Mouse (Mus musculus) kidney, postnatal 0 days (tissue): Measurements from ENCODE around the gene Olfr152. TPM values are rescaled to one million over a fixed set of nuclear protein-coding genes. Genes with fewer than 3 reads are reported as not detected.
A peak's percentile ranks its signal among the peaks of the same experiment; 100 is the strongest.

Experiments
- ATAC-seq: fragments of 200-750 bp; cut with Nextera tagmentation; replicated peaks from 2 replicates; pipeline ENCODE4 v1.8.0; 2017; ENCODE audit warnings: low read depth, moderate number of reproducible peaks, moderate TSS enrichment, moderate library complexity; ENCODE audit not compliant: low FRiP score
- DNase-seq: peaks from one replicate; pipeline ENCODE4 v3.0.0-alpha.2; 2016; ENCODE audit warnings: low spot score
- H3K27ac ChIP-seq: fragments of 300-500 bp; sonication (generic); 2 replicates; pipeline ENCODE4 v1.5.1; 2014; ENCODE audit warnings: mild to moderate bottlenecking
- H3K27me3 ChIP-seq: fragments of 300-500 bp; sonication (generic); 2 replicates; pipeline ENCODE4 v1.6.1; 2014; ENCODE audit warnings: low read length, mixed read lengths; ENCODE audit not compliant: insufficient read depth
- H3K36me3 ChIP-seq: fragments of 300-500 bp; sonication (generic); 2 replicates; pipeline ENCODE4 v1.6.1; 2014; ENCODE audit warnings: low read length, mixed read lengths; ENCODE audit not compliant: insufficient read depth
- H3K4me1 ChIP-seq: fragments of 300-500 bp; sonication (generic); replicated peaks from 2 replicates; pipeline ENCODE4 v1.6.1; 2014; ENCODE audit warnings: antibody characterized with exemption, low read length, mixed read lengths; ENCODE audit not compliant: insufficient read depth
- H3K4me2 ChIP-seq: fragments of 300-500 bp; sonication (generic); 2 replicates; pipeline ENCODE4 v1.6.1; 2014; ENCODE audit warnings: mild to moderate bottlenecking, low read length, moderate library complexity, mixed read lengths
- H3K4me3 ChIP-seq: fragments of 300-500 bp; sonication (generic); replicated peaks from 2 replicates; pipeline ENCODE4 v1.5.1; 2014; ENCODE audit warnings: low read depth, low read length
- H3K9ac ChIP-seq: fragments of 300-500 bp; sonication (generic); 2 replicates; pipeline ENCODE4 v1.6.1; 2014; ENCODE audit warnings: low read depth, low read length
- H3K9me3 ChIP-seq: fragments of 300-500 bp; sonication (generic); replicated peaks from 2 replicates; pipeline ENCODE4 v1.6.1; 2016; ENCODE audit warnings: low read length, inconsistent platforms, mixed read lengths
- CTCF ChIP-seq: IDR thresholded peaks from 2 replicates; pipeline ENCODE4 v1.5.1; 2016; ENCODE audit warnings: antibody characterized with exemption, low read depth, mild to moderate bottlenecking, moderate library complexity
- WGBS: fragments of 180-500 bp; shearing (Covaris S2); extraction: QIAGEN DNeasy Blood & Tissue Kit; methylation state at CpG from one replicate; pipeline ENCODE4 v1.1.7; 2014; 5-methylcytosine and 5-hydroxymethylcytosine counted together
- polyA plus RNA-seq: library from polyadenylated mRNA; unstranded; fragments of >200 nt; fragmentation: Nextera tagmentation; extraction: Ambion mirVana; gene quantifications from 2 replicates; pipeline ENCODE4 v1.2.1, GENCODE M21; 2015

The Olfr152 gene
- not detected in 2 replicates for polyA plus RNA-seq

GRCm38 (mm10) chr2:87779183-87779582, at the start of gene Olfr152:
TSS of gene Olfr152 (plus strand) at chr2:87779483.
- DNase-seq, result no peak
- TF ChIP-seq CTCF, result no peak
- ATAC-seq, result no peak

GRCm38 (mm10) chr2:87739878-87740277, 39.4 kb upstream of the Olfr152 start, which contains the start of gene Olfr1138:
TSS of gene Olfr1138 (minus strand) at chr2:87739978.
- H3K36me3 ChIP-seq, result no peaks in the 10 kb centered on the region
- no peak within 1 kb of the TSS for H3K9ac ChIP-seq
- no peak within 1 kb of the TSS for H3K27ac ChIP-seq
- no peak within 1 kb of the TSS for H3K4me3 ChIP-seq
- no peaks in the 10 kb centered on the region for H3K27me3 ChIP-seq
- no peak for TF ChIP-seq CTCF
- no peaks in the 10 kb centered on the region for H3K4me1 ChIP-seq
- ATAC-seq (no peak), DNase-seq (no peak)
- 84% methylated on average over 1 of the region's 1 CpGs for WGBS
- no peak within 1 kb of the TSS for H3K4me2 ChIP-seq
- H3K9me3 ChIP-seq, result no peaks in the 10 kb centered on the region

More at GRCm38 (mm10) chr2:87779183-87779582, at the start of gene Olfr152:
- H3K4me2 ChIP-seq, result no peak within 1 kb of the TSS
- H3K4me1 ChIP-seq, result no peaks in the 10 kb centered on the region
- H3K27me3 ChIP-seq, result no peaks in the 10 kb centered on the region
- WGBS, result 69% methylated on average over 4 of the region's 4 CpGs
- no peak within 1 kb of the TSS for H3K27ac ChIP-seq
- no peaks in the 10 kb centered on the region for H3K36me3 ChIP-seq
- no peak within 1 kb of the TSS for H3K9ac ChIP-seq
- H3K9me3 ChIP-seq, result no peaks in the 10 kb centered on the region; the same call in 1 of the 2 replicates
- H3K4me3 ChIP-seq, result no peak within 1 kb of the TSS

- Histone ChIP-seq H3K4me3 (no peak within 1 kb of the TSS), H3K9me3 (no peaks in the 10 kb centered on the region), H3K4me1 (no peaks in the 10 kb centered on the region), H3K27ac (no peak within 1 kb of the TSS), H3K9ac (no peak within 1 kb of the TSS), H3K27me3 (no peaks in the 10 kb centered on the region), H3K36me3 (no peaks in the 10 kb centered on the region), H3K4me2 (no peak within 1 kb of the TSS)
- no peak for DNase-seq
- ATAC-seq, result no peak
- WGBS, result 76% methylated on average over 3 of the region's 3 CpGs
- TF ChIP-seq CTCF, result no peak
Measured at GRCm38 (mm10) chr2:87743452-87743851, 35.8 kb upstream of the Olfr152 start, which contains the start of gene Olfr1140. TSS of gene Olfr1140 (plus strand) at chr2:87743752.

- Histone ChIP-seq H3K4me1 (no peaks in the 10 kb centered on the region), H3K9ac (no peak within 1 kb of the TSS), H3K27ac (no peak within 1 kb of the TSS), H3K4me3 (no peak within 1 kb of the TSS), H3K27me3 (no peaks in the 10 kb centered on the region), H3K4me2 (no peak within 1 kb of the TSS), H3K9me3 (no peaks in the 10 kb centered on the region), H3K36me3 (no peaks in the 10 kb centered on the region)
- no peak for TF ChIP-seq CTCF
- 83% methylated on average over 1 of the region's 1 CpGs for WGBS
- DNase-seq, result no peak
- ATAC-seq, result no peak
Measured at GRCm38 (mm10) chr2:87753891-87754290, 25.4 kb upstream of the Olfr152 start, which contains the start of gene Olfr1141. TSS of gene Olfr1141 (minus strand) at chr2:87753991.

GRCm38 (mm10) chr2:87776143-87776542, 3.1 kb upstream of the Olfr152 start:
- peak; percentile 13; the same call in 1 of the 2 replicates for TF ChIP-seq CTCF
- DNase-seq (no peak), ATAC-seq (no peak)
- no peaks in the 10 kb centered on the region for H3K36me3 ChIP-seq
- H3K4me3 ChIP-seq, result no peak overlapping the region
- no peak overlapping the region for H3K4me2 ChIP-seq
- H3K27me3 ChIP-seq, result no peaks in the 10 kb centered on the region
- H3K27ac ChIP-seq, result no peak overlapping the region
- H3K9ac ChIP-seq, result no peak overlapping the region
- no peaks in the 10 kb centered on the region; the same call in 1 of the 2 replicates for H3K9me3 ChIP-seq
- no peaks in the 10 kb centered on the region for H3K4me1 ChIP-seq
- 52% methylated on average over 1 of the region's 1 CpGs for WGBS

GRCm38 (mm10) chr2:87800292-87800691, 21.0 kb downstream of the Olfr152 start, which contains the start of gene Olfr1143:
TSS of gene Olfr1143 (plus strand) at chr2:87800592.
- H3K27me3 ChIP-seq, result no peaks in the 10 kb centered on the region
- no peak for TF ChIP-seq CTCF
- H3K9ac ChIP-seq, result no peak within 1 kb of the TSS
- DNase-seq (no peak), ATAC-seq (no peak)
- no peaks in the 10 kb centered on the region for H3K36me3 ChIP-seq
- no peak within 1 kb of the TSS for H3K27ac ChIP-seq
- no peak within 1 kb of the TSS for H3K4me3 ChIP-seq
- no peaks in the 10 kb centered on the region for H3K9me3 ChIP-seq
- no peak within 1 kb of the TSS for H3K4me2 ChIP-seq
- no peaks in the 10 kb centered on the region for H3K4me1 ChIP-seq

- 65% methylated on average over 1 of the region's 1 CpGs for WGBS
- Histone ChIP-seq H3K27me3 (no peaks in the 10 kb centered on the region), H3K9ac (no peak within 1 kb of the TSS), H3K4me1 (no peaks in the 10 kb centered on the region), H3K9me3 (no peaks in the 10 kb centered on the region), H3K36me3 (no peaks in the 10 kb centered on the region), H3K4me2 (no peak within 1 kb of the TSS), H3K4me3 (no peak within 1 kb of the TSS), H3K27ac (no peak within 1 kb of the TSS)
- DNase-seq, result no peak
- no peak for ATAC-seq
- no peak for TF ChIP-seq CTCF
Measured at GRCm38 (mm10) chr2:87809522-87809921, 30.2 kb downstream of the Olfr152 start, which contains the start of gene Olfr1145. TSS of gene Olfr1145 (plus strand) at chr2:87809822.
